Mouse (Mus musculus) ES-Bruce4 (cell line): ENCODE data around the gene Cluh. TPM values are rescaled to one million over a fixed set of nuclear protein-coding genes. Genes with fewer than 3 reads are reported as not detected.
A peak's percentile ranks its signal among the peaks of the same experiment; 100 is the strongest.

Source experiments
- H3K27ac ChIP-seq: 2 replicates; pipeline ENCODE4 v1.5.1; 2012; ENCODE audit warnings: low read length, inconsistent platforms; ENCODE audit not compliant: insufficient read depth
- H3K27me3 ChIP-seq: 2 replicates; pipeline ENCODE4 v1.6.1; 2012; ENCODE audit warnings: mild to moderate bottlenecking, low read length, inconsistent platforms; ENCODE audit not compliant: control insufficient read depth, poor library complexity, insufficient read depth, severe bottlenecking
- H3K36me3 ChIP-seq: 2 replicates; pipeline ENCODE4 v1.6.1; 2012; ENCODE audit warnings: inconsistent platforms, mild to moderate bottlenecking, low read length, moderate library complexity; ENCODE audit not compliant: control insufficient read depth, poor library complexity, insufficient read depth, severe bottlenecking
- H3K4me1 ChIP-seq: one replicate; pipeline ENCODE4 v1.8.1; 2011; ENCODE audit warnings: low read length; ENCODE audit not compliant: control insufficient read depth, insufficient read depth
- H3K4me3 ChIP-seq: 2 replicates; pipeline ENCODE4 v1.5.1; 2011; ENCODE audit warnings: low read depth, mild to moderate bottlenecking, low read length
- H3K9ac ChIP-seq: 2 replicates; pipeline ENCODE4 v1.6.1; 2012; ENCODE audit warnings: low read depth, mild to moderate bottlenecking, inconsistent platforms; ENCODE audit not compliant: poor library complexity, severe bottlenecking
- H3K9me3 ChIP-seq: replicated peaks from 2 replicates; pipeline ENCODE4 v1.6.1; 2012; ENCODE audit warnings: mild to moderate bottlenecking, low read length, inconsistent platforms; ENCODE audit not compliant: control insufficient read depth, poor library complexity, insufficient read depth, severe bottlenecking
- CTCF ChIP-seq: IDR thresholded peaks from one replicate; pipeline ENCODE4 v1.8.1; 2011; ENCODE audit warnings: low read depth, low read length
- EP300 ChIP-seq: IDR thresholded peaks from 2 replicates; pipeline ENCODE4 v1.6.1; 2011; ENCODE audit warnings: low read depth, low read length; ENCODE audit not compliant: insufficient read depth
- POLR2A ChIP-seq: IDR thresholded peaks from one replicate; pipeline ENCODE4 v1.8.1; 2011; ENCODE audit warnings: low read length; ENCODE audit not compliant: insufficient read depth
- polyA plus RNA-seq: library from polyadenylated mRNA; stranded (reverse); fragments of >200 nt; gene quantifications from 2 replicates; pipeline ENCODE4 v1.2.4, GENCODE M21; 2011; ENCODE audit warnings: low read depth; ENCODE audit not compliant: missing spikeins, insufficient read depth, insufficient read length

Cluh gene
- polyA plus RNA-seq, 1 experiment, result 33.3 TPM

- Histone ChIP-seq H3K36me3 (peaks cover 44% of the 10 kb centered on the region), H3K4me3 (no peak overlapping the region), H3K27me3 (no peaks in the 10 kb centered on the region), H3K9ac (no peak overlapping the region), H3K4me1 (no peaks in the 10 kb centered on the region), H3K27ac (peak overlapping the region; percentile 30), H3K9me3 (no peaks in the 10 kb centered on the region)
- TF ChIP-seq CTCF (no peak), POLR2A (no peak), EP300 (no peak)
Observed at GRCm38 (mm10) chr11:74672901-74673513, 23.7 kb downstream of the Cluh start.

- no peaks in the 10 kb centered on the region for H3K9me3 ChIP-seq
- peak overlapping the region; percentile 44; the same call in 1 of the 2 replicates for H3K27ac ChIP-seq
- no peak overlapping the region for H3K4me3 ChIP-seq
- no peaks in the 10 kb centered on the region for H3K27me3 ChIP-seq
- TF ChIP-seq POLR2A (no peak), CTCF (no peak), EP300 (no peak)
- H3K4me1 ChIP-seq, result no peaks in the 10 kb centered on the region
- H3K36me3 ChIP-seq, result peaks cover 47% of the 10 kb centered on the region
- H3K9ac ChIP-seq, result no peak overlapping the region
Observed at GRCm38 (mm10) chr11:74673561-74673960, 24.3 kb downstream of the Cluh start.

- no peaks in the 10 kb centered on the region for H3K4me1 ChIP-seq
- no peak overlapping the region for H3K9ac ChIP-seq
- TF ChIP-seq POLR2A (no peak), EP300 (no peak), CTCF (no peak)
- H3K9me3 ChIP-seq, result no peaks in the 10 kb centered on the region
- no peaks in the 10 kb centered on the region for H3K27me3 ChIP-seq
- peaks cover 47% of the 10 kb centered on the region for H3K36me3 ChIP-seq
- H3K4me3 ChIP-seq, result no peak overlapping the region
- no peak overlapping the region for H3K27ac ChIP-seq
Observed at GRCm38 (mm10) chr11:74674713-74675112, 25.4 kb downstream of the Cluh start.

- Histone ChIP-seq H3K9ac (no peak overlapping the region), H3K4me3 (no peak overlapping the region), H3K27me3 (no peaks in the 10 kb centered on the region), H3K9me3 (no peaks in the 10 kb centered on the region), H3K4me1 (no peaks in the 10 kb centered on the region), H3K36me3 (peaks cover 49% of the 10 kb centered on the region), H3K27ac (no peak overlapping the region)
- no peak for TF ChIP-seq EP300
- TF ChIP-seq CTCF, result no peak
- no peak for TF ChIP-seq POLR2A
Observed at GRCm38 (mm10) chr11:74675156-74675555, 25.9 kb downstream of the Cluh start.

- Histone ChIP-seq H3K4me1 (no peaks in the 10 kb centered on the region), H3K9me3 (no peaks in the 10 kb centered on the region), H3K9ac (no peak overlapping the region), H3K27ac (no peak overlapping the region), H3K36me3 (peaks cover 25% of the 10 kb centered on the region), H3K4me3 (no peak overlapping the region), H3K27me3 (no peaks in the 10 kb centered on the region)
- no peak for TF ChIP-seq EP300
- no peak for TF ChIP-seq POLR2A
- no peak for TF ChIP-seq CTCF
Observed at GRCm38 (mm10) chr11:74692151-74692550, 42.9 kb downstream of the Cluh start.

- TF ChIP-seq EP300 (no peak), CTCF (no peak), POLR2A (no peak)
- no peaks in the 10 kb centered on the region for H3K9me3 ChIP-seq
- H3K27me3 ChIP-seq, result no peaks in the 10 kb centered on the region
- H3K4me3 ChIP-seq, result no peak overlapping the region
- H3K27ac ChIP-seq, result no peak overlapping the region
- H3K9ac ChIP-seq, result no peak overlapping the region
- peaks cover 19% of the 10 kb centered on the region for H3K36me3 ChIP-seq
- H3K4me1 ChIP-seq, result peaks cover 2% of the 10 kb centered on the region
Observed at GRCm38 (mm10) chr11:74699505-74699904, 50.2 kb downstream of the Cluh start.
